Mouse (Mus musculus): ENCODE measurements around the gene C4bp. TPM values are rescaled to one million over a fixed set of nuclear protein-coding genes. Genes with fewer than 3 reads are reported as not detected.
"Not testable (repeated sequence)": the region's sequence is repeated elsewhere in the genome, so short reads cannot be mapped to it uniquely, and the experiment has no call there.

Gene C4bp
- polyA plus RNA-seq, 1 experiment: not detected

GRCm38 (mm10) chr1:130678551-130678950, 17.1 kb upstream of the C4bp start:
- no peak overlapping the region for H3K4me3 ChIP-seq (ENCODE audit: insufficient read depth, low read length)
- H3K27ac ChIP-seq (ENCODE audit: insufficient read depth, low read length): no peak overlapping the region
- no peak for TF ChIP-seq POLR2A (IDR thresholded peaks at IDR 0.05; ENCODE audit: low read depth, low read length)
- TF ChIP-seq CTCF (IDR thresholded peaks at IDR 0.05; ENCODE audit: borderline replicate concordance, insufficient read depth, low read length): no peak
- H3K4me1 ChIP-seq (ENCODE audit: control insufficient read depth, insufficient read depth, low read length): no peaks in the 10 kb centered on the region

GRCm38 (mm10) chr1:130663576-130663975, 2.1 kb upstream of the C4bp start:
- not testable (repeated sequence) for H3K4me1 ChIP-seq (ENCODE audit: control insufficient read depth, insufficient read depth, low read length); H3K4me3 ChIP-seq (ENCODE audit: insufficient read depth, low read length); H3K27ac ChIP-seq (ENCODE audit: insufficient read depth, low read length)

GRCm38 (mm10) chr1:130659641-130660040, 1.8 kb downstream of the C4bp start:
- not testable (repeated sequence) for H3K4me3 ChIP-seq (ENCODE audit: insufficient read depth, low read length); H3K4me1 ChIP-seq (ENCODE audit: control insufficient read depth, insufficient read depth, low read length)

GRCm38 (mm10) chr1:130644103-130644502, 17.3 kb downstream of the C4bp start:
- H3K4me3 ChIP-seq (ENCODE audit: insufficient read depth, low read length): no peak overlapping the region
- TF ChIP-seq CTCF (IDR thresholded peaks at IDR 0.05; ENCODE audit: borderline replicate concordance, insufficient read depth, low read length) (no peak), POLR2A (IDR thresholded peaks at IDR 0.05; ENCODE audit: low read depth, low read length) (no peak)

More at GRCm38 (mm10) chr1:130659641-130660040, 1.8 kb downstream of the C4bp start:
- H3K27ac ChIP-seq (ENCODE audit: insufficient read depth, low read length): not testable (repeated sequence)

GRCm38 (mm10) chr1:130640967-130641366, 20.5 kb downstream of the C4bp start:
- Histone ChIP-seq H3K27ac (ENCODE audit: insufficient read depth, low read length) (no peak overlapping the region), H3K4me3 (ENCODE audit: insufficient read depth, low read length) (no peak overlapping the region), H3K4me1 (ENCODE audit: control insufficient read depth, insufficient read depth, low read length) (no peaks in the 10 kb centered on the region)
- TF ChIP-seq POLR2A (IDR thresholded peaks at IDR 0.05; ENCODE audit: low read depth, low read length): no peak
- TF ChIP-seq CTCF (IDR thresholded peaks at IDR 0.05; ENCODE audit: borderline replicate concordance, insufficient read depth, low read length): no peak

More at GRCm38 (mm10) chr1:130644103-130644502, 17.3 kb downstream of the C4bp start:
- no peak overlapping the region for H3K27ac ChIP-seq (ENCODE audit: insufficient read depth, low read length)
- no peaks in the 10 kb centered on the region for H3K4me1 ChIP-seq (ENCODE audit: control insufficient read depth, insufficient read depth, low read length)

GRCm38 (mm10) chr1:130633761-130634410, 27.5 kb downstream of the C4bp start:
- H3K27ac ChIP-seq (ENCODE audit: insufficient read depth, low read length): no peak overlapping the region
- TF ChIP-seq CTCF (IDR thresholded peaks at IDR 0.05; ENCODE audit: borderline replicate concordance, insufficient read depth, low read length) (peak; percentile 83), POLR2A (IDR thresholded peaks at IDR 0.05; ENCODE audit: low read depth, low read length) (no peak)
- no peak overlapping the region for H3K4me3 ChIP-seq (ENCODE audit: insufficient read depth, low read length)
- H3K4me1 ChIP-seq (ENCODE audit: control insufficient read depth, insufficient read depth, low read length): no peaks in the 10 kb centered on the region

- TF ChIP-seq POLR2A (IDR thresholded peaks at IDR 0.05; ENCODE audit: low read depth, low read length) (no peak), CTCF (IDR thresholded peaks at IDR 0.05; ENCODE audit: borderline replicate concordance, insufficient read depth, low read length) (no peak)
- Histone ChIP-seq H3K4me3 (ENCODE audit: insufficient read depth, low read length) (no peak overlapping the region), H3K4me1 (ENCODE audit: control insufficient read depth, insufficient read depth, low read length) (no peaks in the 10 kb centered on the region), H3K27ac (ENCODE audit: insufficient read depth, low read length) (no peak overlapping the region)
Observed at GRCm38 (mm10) chr1:130633316-130633715, 28.1 kb downstream of the C4bp start.

GRCm38 (mm10) chr1:130629521-130629920, 31.9 kb downstream of the C4bp start, which contains the start of gene Zp3r:
Gene Zp3r, minus strand, starts transcription at chr1:130629621.
- TF ChIP-seq POLR2A (IDR thresholded peaks at IDR 0.05; ENCODE audit: low read depth, low read length): no peak
- TF ChIP-seq CTCF (IDR thresholded peaks at IDR 0.05; ENCODE audit: borderline replicate concordance, insufficient read depth, low read length): no peak
- Histone ChIP-seq H3K4me3 (ENCODE audit: insufficient read depth, low read length) (no peak within 1 kb of the TSS), H3K27ac (ENCODE audit: insufficient read depth, low read length) (no peak within 1 kb of the TSS), H3K4me1 (ENCODE audit: control insufficient read depth, insufficient read depth, low read length) (no peaks in the 10 kb centered on the region)

- Histone ChIP-seq H3K4me1 (ENCODE audit: control insufficient read depth, insufficient read depth, low read length) (no peaks in the 10 kb centered on the region), H3K4me3 (ENCODE audit: insufficient read depth, low read length) (no peak overlapping the region), H3K27ac (ENCODE audit: insufficient read depth, low read length) (no peak overlapping the region)
- TF ChIP-seq CTCF (IDR thresholded peaks at IDR 0.05; ENCODE audit: borderline replicate concordance, insufficient read depth, low read length) (no peak), POLR2A (IDR thresholded peaks at IDR 0.05; ENCODE audit: low read depth, low read length) (no peak)
Observed at GRCm38 (mm10) chr1:130596291-130596690, 65.1 kb downstream of the C4bp start.

- Histone ChIP-seq H3K4me3 (ENCODE audit: insufficient read depth, low read length) (no peak overlapping the region), H3K4me1 (ENCODE audit: control insufficient read depth, insufficient read depth, low read length) (no peaks in the 10 kb centered on the region), H3K27ac (ENCODE audit: insufficient read depth, low read length) (no peak overlapping the region)
- no peak for TF ChIP-seq POLR2A (IDR thresholded peaks at IDR 0.05; ENCODE audit: low read depth, low read length)
- no peak for TF ChIP-seq CTCF (IDR thresholded peaks at IDR 0.05; ENCODE audit: borderline replicate concordance, insufficient read depth, low read length)
Observed at GRCm38 (mm10) chr1:130588659-130589058, 72.8 kb downstream of the C4bp start.

Other genes starting within 250 kb of the C4bp start
- 0.47 TPM in 1 of 2 replicates, not detected in the other for gene Cd55b, start 238.6 kb downstream of the C4bp start, polyA plus RNA-seq (2011; ENCODE audit: insufficient read length, low read depth, missing spikeins)
- 22.1 and 22.2 TPM in 2 replicates for gene Cd55, start 198.9 kb downstream of the C4bp start, polyA plus RNA-seq (2011; ENCODE audit: insufficient read length, low read depth, missing spikeins)
- not detected in 2 replicates for gene Zp3r, start 32.0 kb downstream of the C4bp start, polyA plus RNA-seq (2011; ENCODE audit: insufficient read length, low read depth, missing spikeins)
- not detected in 2 replicates for gene Gm29427, start 54.2 kb upstream of the C4bp start, polyA plus RNA-seq (2011; ENCODE audit: insufficient read length, low read depth, missing spikeins)
- 4.9 and 6.5 TPM in 2 replicates for gene Yod1, start 55.7 kb upstream of the C4bp start, polyA plus RNA-seq (2011; ENCODE audit: insufficient read length, low read depth, missing spikeins)
- 12.7 and 16.1 TPM in 2 replicates for gene Pfkfb2, start 67.6 kb upstream of the C4bp start, polyA plus RNA-seq (2011; ENCODE audit: insufficient read length, low read depth, missing spikeins)
- gene AA986860, start 70.3 kb upstream of the C4bp start, polyA plus RNA-seq (2011; ENCODE audit: insufficient read length, low read depth, missing spikeins): 0.75 and 1.8 TPM in 2 replicates
- not detected in 2 replicates for gene Fcamr, start 139.3 kb upstream of the C4bp start, polyA plus RNA-seq (2011; ENCODE audit: insufficient read length, low read depth, missing spikeins)
- not detected in 2 replicates for gene Pigr, start 165.1 kb upstream of the C4bp start, polyA plus RNA-seq (2011; ENCODE audit: insufficient read length, low read depth, missing spikeins)
- gene Fcmr, start 204.0 kb upstream of the C4bp start, polyA plus RNA-seq (2011; ENCODE audit: insufficient read length, low read depth, missing spikeins): not detected in 2 replicates
- not detected in 2 replicates for gene Il24, start 225.8 kb upstream of the C4bp start, polyA plus RNA-seq (2011; ENCODE audit: insufficient read length, low read depth, missing spikeins)
- not detected in 2 replicates for gene Il20, start 249.8 kb upstream of the C4bp start, polyA plus RNA-seq (2011; ENCODE audit: insufficient read length, low read depth, missing spikeins)